In genomic region chr4:139852219-139853035, GRCm38 (mm10) we compare ENCODE assay signal across 12 mouse cellular contexts. TPM values are rescaled to one million over a fixed set of nuclear protein-coding genes. Genes with fewer than 3 reads are reported as not detected.
DNase-seq lines count a peak whose midpoint lies in the region; ATAC-seq and TF ChIP-seq lines count a peak whose summit lies in the region.
"Had no signal": no experiment of that assay in that cellular context is flagged by ENCODE, and none has a peak within 500 bp of the region (broad histone marks: within the 10 kb centered on the region; RNA-seq: fewer than 3 reads in every experiment).

No protein-coding gene starts in this region.

- no peak for DNase-seq in heart, adult 9 months (ENCODE audit: low spot score in 2 of 2)
- DNase-seq in embryonic facial prominence, embryonic 11.5 days (ENCODE audit: low spot score) = peak; percentile 30
- DNase-seq in layer of hippocampus, adult 9-10 months (ENCODE audit: low spot score) = no peak
- no peak for DNase-seq in right cerebral cortex, postnatal 25 days
- DNase-seq: kidney, adult 9 months; retina, postnatal 1 day had no signal

- no peak for TF ChIP-seq CTCF in E14TG2a.4 (conservative IDR thresholded peaks at IDR 0.05; ENCODE audit: low read length)

- H3K27ac ChIP-seq in heart, embryonic 13.5 days (replicated peaks) = no peak overlapping the region
- H3K27ac ChIP-seq in embryonic facial prominence, embryonic 11.5 days (replicated peaks; ENCODE audit: low read depth, low read length) = no peak overlapping the region
- no peak overlapping the region for H3K27ac ChIP-seq in midbrain, embryonic 16.5 days (ENCODE audit: low read length)
- H3K27ac ChIP-seq: lung, embryonic 15.5 days had no signal

- no peaks in the 10 kb centered on the region for H3K9me3 ChIP-seq in heart, embryonic 13.5 days
- no peaks in the 10 kb centered on the region for H3K9me3 ChIP-seq in E14TG2a.4 (ENCODE audit: low read length)
- H3K9me3 ChIP-seq in embryonic facial prominence, embryonic 11.5 days (replicated peaks; ENCODE audit: control insufficient read depth, low read length) = no peaks in the 10 kb centered on the region
- no peaks in the 10 kb centered on the region for H3K9me3 ChIP-seq in midbrain, embryonic 16.5 days (replicated peaks; ENCODE audit: control insufficient read depth, low read length, poor library complexity, severe bottlenecking)
- H3K9me3 ChIP-seq: lung, embryonic 15.5 days had no signal

- H3K4me3 ChIP-seq in heart, embryonic 13.5 days = 0 out of 2 replicates have a peak overlapping the region, but pooled peaks have one; percentile 10
- peak overlapping the region; percentile 41; the same call in 1 of the 2 replicates for H3K4me3 ChIP-seq in E14TG2a.4 (replicated peaks; ENCODE audit: low read length)
- no peak overlapping the region for H3K4me3 ChIP-seq in embryonic facial prominence, embryonic 11.5 days (ENCODE audit: low read depth, low read length)
- no peak overlapping the region for H3K4me3 ChIP-seq in midbrain, embryonic 16.5 days (ENCODE audit: low read depth, low read length)
- H3K4me3 ChIP-seq: lung, embryonic 15.5 days had no signal

- WGBS in heart, embryonic 13.5 days = 3% methylated on average over 25 of the region's 25 CpGs
- WGBS in embryonic facial prominence, embryonic 11.5 days = 4% methylated on average over 25 of the region's 25 CpGs
- WGBS in midbrain, embryonic 16.5 days = 3% methylated on average over 25 of the region's 25 CpGs

- peaks cover 8% of the 10 kb centered on the region for H3K4me1 ChIP-seq in heart, embryonic 13.5 days
- H3K4me1 ChIP-seq in E14TG2a.4 (replicated peaks; ENCODE audit: low read depth, low read length) = peaks cover 28% of the 10 kb centered on the region
- H3K4me1 ChIP-seq in embryonic facial prominence, embryonic 11.5 days (ENCODE audit: control insufficient read depth, insufficient read depth, low read length) = no peaks in the 10 kb centered on the region; the same call in 1 of the 2 replicates
- peaks cover 4% of the 10 kb centered on the region; the same call in 1 of the 2 replicates for H3K4me1 ChIP-seq in midbrain, embryonic 16.5 days (ENCODE audit: control insufficient read depth, insufficient read depth, low read length)
- H3K4me1 ChIP-seq: lung, embryonic 15.5 days had no signal

- ATAC-seq in heart, embryonic 13.5 days (ENCODE audit: extremely low read depth, insufficient number of reproducible peaks, low FRiP score, low TSS enrichment) = no peak
- no peak for ATAC-seq in embryonic facial prominence, embryonic 11.5 days (replicated peaks; ENCODE audit: insufficient number of reproducible peaks, low FRiP score, low TSS enrichment, low read depth)
- peak; percentile 38; the same call in 1 of the 2 replicates for ATAC-seq in midbrain, embryonic 16.5 days
- no peak for ATAC-seq in erythroid progenitor cell, adult 5-6 weeks (replicated peaks; ENCODE audit: low FRiP score, poor library complexity, severe bottlenecking)

- no peak overlapping the region for H3K9ac ChIP-seq in heart, embryonic 13.5 days
- H3K9ac ChIP-seq in embryonic facial prominence, embryonic 11.5 days (replicated peaks; ENCODE audit: low read length) = 0 out of 2 replicates have a peak overlapping the region, but pooled peaks have one; percentile 13
- H3K9ac ChIP-seq in midbrain, embryonic 16.5 days (ENCODE audit: low read depth, low read length) = 0 out of 2 replicates have a peak overlapping the region, but pooled peaks have one; percentile 15
- H3K9ac ChIP-seq: lung, embryonic 15.5 days had no signal

- H3K27me3 ChIP-seq in heart, embryonic 13.5 days (replicated peaks) = peaks cover 97% of the 10 kb centered on the region
- H3K27me3 ChIP-seq in E14TG2a.4 (ENCODE audit: insufficient read depth, low read length) = peaks cover 71% of the 10 kb centered on the region
- H3K27me3 ChIP-seq in embryonic facial prominence, embryonic 11.5 days (ENCODE audit: control insufficient read depth, insufficient read depth, low read length) = peaks cover 38% of the 10 kb centered on the region
- H3K27me3 ChIP-seq in midbrain, embryonic 16.5 days (ENCODE audit: control insufficient read depth, insufficient read depth, low read depth, low read length) = peaks cover 49% of the 10 kb centered on the region

- H3K36me3 ChIP-seq in heart, embryonic 13.5 days = no peaks in the 10 kb centered on the region
- no peaks in the 10 kb centered on the region for H3K36me3 ChIP-seq in E14TG2a.4 (ENCODE audit: insufficient read depth, low read length)
- H3K36me3 ChIP-seq in embryonic facial prominence, embryonic 11.5 days (replicated peaks; ENCODE audit: control insufficient read depth, insufficient read depth, low read depth, low read length) = no peaks in the 10 kb centered on the region
- no peaks in the 10 kb centered on the region for H3K36me3 ChIP-seq in midbrain, embryonic 16.5 days (ENCODE audit: control insufficient read depth, insufficient read depth, low read length)
- H3K36me3 ChIP-seq: lung, embryonic 15.5 days had no signal

- H3K4me2 ChIP-seq in heart, embryonic 13.5 days = peak overlapping the region; percentile 24; the same call in 1 of the 2 replicates
- H3K4me2 ChIP-seq in embryonic facial prominence, embryonic 11.5 days (ENCODE audit: low read depth, low read length) = peak overlapping the region; percentile 23; the same call in 1 of the 2 replicates
- peak overlapping the region; percentile 5; the same call in 1 of the 2 replicates for H3K4me2 ChIP-seq in midbrain, embryonic 16.5 days (ENCODE audit: low read length)
- H3K4me2 ChIP-seq: lung, embryonic 15.5 days had no signal

RNA-seq across cellular contexts. Expression of gene Pax7, which starts 19.1 kb away (rescaled TPM):
- polyA plus RNA-seq in heart, embryonic 13.5 days (2015; fragmentation: Nextera tagmentation; extraction: Ambion mirVana) = 0.03 TPM in 1 of 2 replicates, not detected in the other
- 1.9 and 2.0 TPM in 2 replicates for polyA plus RNA-seq in embryonic facial prominence, embryonic 11.5 days (2014; fragmentation: Nextera tagmentation; extraction: Ambion mirVana)
- 2.3 and 4.4 TPM in 2 replicates for polyA plus RNA-seq in midbrain, embryonic 16.5 days (2015; fragmentation: Nextera tagmentation; extraction: Ambion mirVana)
- total RNA-seq in erythroid progenitor cell, adult 5-6 weeks (2015; ENCODE audit: low replicate concordance) = not detected in 2 replicates
- total RNA-seq in erythroid progenitor cell, adult 5-6 weeks (2017; ENCODE audit: low replicate concordance) = not detected in 2 replicates
- total RNA-seq: MEL had no signal

Comparison
In these comparisons a context has a peak if more than half of its experiments do, and no peak if none do; other contexts are left out.
1. H3K4me3 ChIP-seq: peak in heart, embryonic 13.5 days (single experiment) and E14TG2a.4 (single experiment); none in embryonic facial prominence, embryonic 11.5 days (single experiment) and midbrain, embryonic 16.5 days (single experiment).
2. Peak in every context shown above with its lines, with median percentiles within 50 percentile points of each other: H3K4me2 ChIP-seq.